In genomic region chr6:127149303-127149943, GRCm38 (mm10) we compare ENCODE assay signal across 8 mouse cellular contexts. TPM values are rescaled to one million over a fixed set of nuclear protein-coding genes. Genes with fewer than 3 reads are reported as not detected.
DNase-seq lines count a peak whose midpoint lies in the region; ATAC-seq and TF ChIP-seq lines count a peak whose summit lies in the region.

No protein-coding gene starts in this region.

- H3K27ac ChIP-seq in embryonic facial prominence, embryonic 12.5 days = peak overlapping the region; percentile 95
- 0 out of 2 replicates have a peak overlapping the region, but pooled peaks have one; percentile 19 for H3K27ac ChIP-seq in hindbrain, embryonic 11.5 days (ENCODE audit: low read depth, low read length)
- no peak overlapping the region for H3K27ac ChIP-seq in liver, embryonic 14.5 days
- H3K27ac ChIP-seq in neural tube, embryonic 14.5 days (ENCODE audit: low read depth, low read length) = no peak overlapping the region

- H3K4me1 ChIP-seq in embryonic facial prominence, embryonic 12.5 days = peaks cover 45% of the 10 kb centered on the region
- peaks cover 11% of the 10 kb centered on the region for H3K4me1 ChIP-seq in hindbrain, embryonic 11.5 days (replicated peaks; ENCODE audit: control insufficient read depth, insufficient read depth, low read length)
- peaks cover 3 to 22% of the 10 kb centered on the region in 2 experiments for H3K4me1 ChIP-seq in liver, embryonic 14.5 days (replicated peaks; ENCODE audit: control insufficient read depth in 2 of 2, insufficient read depth in 2 of 2, low read length in 1 of 2)
- H3K4me1 ChIP-seq in neural tube, embryonic 14.5 days (ENCODE audit: control insufficient read depth, insufficient read depth, low read length) = peaks cover 35% of the 10 kb centered on the region

- no peak for ATAC-seq in embryonic facial prominence, embryonic 12.5 days (ENCODE audit: insufficient number of reproducible peaks, insufficient read depth, low FRiP score, low TSS enrichment)
- ATAC-seq in hindbrain, embryonic 11.5 days (ENCODE audit: low FRiP score) = no peak
- ATAC-seq in liver, embryonic 14.5 days (ENCODE audit: insufficient read depth) = no peak
- no peak for ATAC-seq in neural tube, embryonic 14.5 days (ENCODE audit: low read depth)

- TF ChIP-seq EP300 in liver, embryonic 14.5 days (IDR thresholded peaks at IDR 0.05; ENCODE audit: low read depth) = no peak

- H3K9ac ChIP-seq in embryonic facial prominence, embryonic 12.5 days = peak overlapping the region; percentile 93
- H3K9ac ChIP-seq in hindbrain, embryonic 11.5 days (ENCODE audit: low read depth, low read length) = peak overlapping the region; percentile 72
- peak overlapping the region; percentile 68 for H3K9ac ChIP-seq in liver, embryonic 14.5 days (replicated peaks)
- H3K9ac ChIP-seq in neural tube, embryonic 14.5 days (replicated peaks; ENCODE audit: low read depth, low read length) = peak overlapping the region; percentile 59

- under 1% methylated on average over 30 of the region's 30 CpGs for WGBS in embryonic facial prominence, embryonic 12.5 days
- WGBS in hindbrain, embryonic 11.5 days = 0% methylated on average over 30 of the region's 30 CpGs
- under 1% methylated on average over 30 of the region's 30 CpGs for WGBS in liver, embryonic 14.5 days (ENCODE audit: insufficient replicate concordance)
- WGBS in neural tube, embryonic 14.5 days = 0% methylated on average over 30 of the region's 30 CpGs

- H3K27me3 ChIP-seq in embryonic facial prominence, embryonic 12.5 days = no peaks in the 10 kb centered on the region
- H3K27me3 ChIP-seq in hindbrain, embryonic 11.5 days (ENCODE audit: control insufficient read depth, insufficient read depth, low read length) = peaks cover 27% of the 10 kb centered on the region
- H3K27me3 ChIP-seq in liver, embryonic 14.5 days (ENCODE audit: control insufficient read depth, insufficient read depth, low read length) = peaks cover 59% of the 10 kb centered on the region
- peaks cover 18% of the 10 kb centered on the region for H3K27me3 ChIP-seq in neural tube, embryonic 14.5 days (ENCODE audit: control insufficient read depth, insufficient read depth, low read length)

- peaks cover 24% of the 10 kb centered on the region for H3K36me3 ChIP-seq in embryonic facial prominence, embryonic 12.5 days
- no peaks in the 10 kb centered on the region for H3K36me3 ChIP-seq in hindbrain, embryonic 11.5 days (ENCODE audit: control insufficient read depth, insufficient read depth, low read length)
- H3K36me3 ChIP-seq in liver, embryonic 14.5 days (replicated peaks; ENCODE audit: control insufficient read depth, insufficient read depth, low read depth) = no peaks in the 10 kb centered on the region
- no peaks in the 10 kb centered on the region for H3K36me3 ChIP-seq in neural tube, embryonic 14.5 days (ENCODE audit: control insufficient read depth, insufficient read depth, low read length)

- peak overlapping the region; percentile 85 for H3K4me3 ChIP-seq in embryonic facial prominence, embryonic 12.5 days
- peak overlapping the region; percentile 73 for H3K4me3 ChIP-seq in hindbrain, embryonic 11.5 days (ENCODE audit: low read depth, low read length)
- H3K4me3 ChIP-seq in liver, embryonic 14.5 days (ENCODE audit: insufficient read depth in 1 of 2, low read depth in 2 of 2, low read length in 2 of 2) = peak overlapping the region; percentile 63 to 69
- peak overlapping the region; percentile 38 for H3K4me3 ChIP-seq in neural tube, embryonic 14.5 days (ENCODE audit: low read depth, low read length)

- peak overlapping the region; percentile 78 for H3K4me2 ChIP-seq in embryonic facial prominence, embryonic 12.5 days (replicated peaks)
- H3K4me2 ChIP-seq in hindbrain, embryonic 11.5 days (replicated peaks; ENCODE audit: low read depth, low read length) = peak overlapping the region; percentile 90
- peak overlapping the region; percentile 79 for H3K4me2 ChIP-seq in liver, embryonic 14.5 days (ENCODE audit: low read depth)
- H3K4me2 ChIP-seq in neural tube, embryonic 14.5 days (ENCODE audit: low read depth, low read length) = peak overlapping the region; percentile 70

- peak; percentile 30 to 32 for DNase-seq in cerebellum, postnatal 25 days
- no peak for DNase-seq in cerebellum, adult 9-11 months
- DNase-seq in CD8-positive naive resting alpha-beta T cell, adult 2 months (ENCODE audit: low read depth in 2 of 2, low spot score in 2 of 2) = peak; percentile 27 to 35
- peak; percentile 56 for DNase-seq in hindbrain, embryonic 11.5 days (ENCODE audit: low spot score)
- no peak for DNase-seq in liver, embryonic 14.5 days (ENCODE audit: low read depth in 3 of 3, low spot score in 3 of 3)
- no peak for DNase-seq in left cerebral cortex, adult 18-20 months (ENCODE audit: low spot score in 2 of 2)

- TF ChIP-seq CTCF in liver, embryonic 14.5 days (IDR thresholded peaks at IDR 0.05; ENCODE audit: low read depth) = no peak

- no peaks in the 10 kb centered on the region for H3K9me3 ChIP-seq in embryonic facial prominence, embryonic 12.5 days
- no peaks in the 10 kb centered on the region for H3K9me3 ChIP-seq in hindbrain, embryonic 11.5 days (ENCODE audit: control insufficient read depth, low read length)
- H3K9me3 ChIP-seq in liver, embryonic 14.5 days (ENCODE audit: control insufficient read depth, low read length) = no peaks in the 10 kb centered on the region
- no peaks in the 10 kb centered on the region for H3K9me3 ChIP-seq in neural tube, embryonic 14.5 days (ENCODE audit: control insufficient read depth, low read length)

RNA-seq across cellular contexts. Expression of gene Ccnd2, which starts 2.6 kb away (rescaled TPM):
- 846 and 908 TPM in 2 replicates for polyA plus RNA-seq in embryonic facial prominence, embryonic 12.5 days (2016; fragmentation: Nextera tagmentation; extraction: Ambion mirVana)
- polyA plus RNA-seq in hindbrain, embryonic 11.5 days (2014; fragmentation: Nextera tagmentation; extraction: Ambion mirVana) = 1,153 and 1,300 TPM in 2 replicates
- 4.9 and 7.5 TPM in 2 replicates for polyA plus RNA-seq in liver, embryonic 14.5 days (2012; rRNA removed)
- 52.5 and 59.4 TPM in 2 replicates for polyA plus RNA-seq in liver, embryonic 14.5 days (2014; fragmentation: Nextera tagmentation; extraction: Ambion mirVana)
- 78.2 and 110 TPM in 2 replicates for polyA plus RNA-seq in neural tube, embryonic 14.5 days (2014; fragmentation: Nextera tagmentation; extraction: Ambion mirVana)
- 10 to 100 TPM; 79.9 to 83.3 TPM for total RNA-seq in left cerebral cortex, adult 18-20 months (2021)

RNA-seq across cellular contexts. Expression of gene Tigar, which starts 40.1 kb away (rescaled TPM):
- polyA plus RNA-seq in embryonic facial prominence, embryonic 12.5 days (2016; fragmentation: Nextera tagmentation; extraction: Ambion mirVana) = 4.2 and 4.3 TPM in 2 replicates
- 5.8 and 6.4 TPM in 2 replicates for polyA plus RNA-seq in hindbrain, embryonic 11.5 days (2014; fragmentation: Nextera tagmentation; extraction: Ambion mirVana)
- 0.53 and 0.75 TPM in 2 replicates for polyA plus RNA-seq in liver, embryonic 14.5 days (2012; rRNA removed)
- polyA plus RNA-seq in liver, embryonic 14.5 days (2014; fragmentation: Nextera tagmentation; extraction: Ambion mirVana) = 0.29 and 0.43 TPM in 2 replicates
- polyA plus RNA-seq in neural tube, embryonic 14.5 days (2014; fragmentation: Nextera tagmentation; extraction: Ambion mirVana) = 4.2 and 6.7 TPM in 2 replicates
- 10 to 100 TPM; 24.9 to 29.8 TPM for total RNA-seq in left cerebral cortex, adult 18-20 months (2021)

Comparison
In these comparisons a context has a peak if more than half of its experiments do, and no peak if none do; other contexts are left out.
1. DNase-seq: peak in cerebellum, postnatal 25 days (2 of 2), CD8-positive naive resting alpha-beta T cell, adult 2 months (2 of 2) and hindbrain, embryonic 11.5 days (single experiment); none in cerebellum, adult 9-11 months (single experiment), liver, embryonic 14.5 days (0 of 3) and left cerebral cortex, adult 18-20 months (0 of 2).
2. H3K27ac ChIP-seq: peak in embryonic facial prominence, embryonic 12.5 days (single experiment) and hindbrain, embryonic 11.5 days (single experiment); none in liver, embryonic 14.5 days (single experiment) and neural tube, embryonic 14.5 days (single experiment).
3. Peak in every context shown above with its lines, with median percentiles within 50 percentile points of each other: H3K4me2 ChIP-seq, H3K4me3 ChIP-seq and H3K9ac ChIP-seq.